Mouse (Mus musculus) bone marrow macrophage, adult 2 months (primary cell): ENCODE data around the gene Zfp286.

Experiments
- CTCF ChIP-seq: IDR thresholded peaks from 2 replicates; pipeline ENCODE4 v1.5.1; 2012; ENCODE audit warnings: low read depth, mild to moderate bottlenecking, low read length, moderate library complexity
- POLR2A ChIP-seq: IDR thresholded peaks from 2 replicates; pipeline ENCODE4 v1.6.1; 2012; ENCODE audit warnings: mild to moderate bottlenecking, low read depth, low read length, borderline replicate concordance

- no peak for TF ChIP-seq CTCF
- TF ChIP-seq POLR2A, result no peak
These were observed 78.6 kb downstream of the Zfp286 start for GRCm38 (mm10) chr11:62710657-62711056.
